Comparison of ENCODE assay signal across 11 mouse cellular contexts in genomic region chr11:117027681-117028080, GRCm38 (mm10).
DNase-seq lines count a peak whose midpoint lies in the region; ATAC-seq and TF ChIP-seq lines count a peak whose summit lies in the region.
"Had no signal": no experiment of that assay in that cellular context is flagged by ENCODE, and none has a peak within 500 bp of the region (broad histone marks: within the 10 kb centered on the region; RNA-seq: fewer than 3 reads in every experiment).

No protein-coding gene starts in this region.

- no peak for TF ChIP-seq CTCF in kidney, adult 2 months (conservative IDR thresholded peaks at IDR 0.05; ENCODE audit: insufficient read depth, insufficient read length, low read depth, low read length)

- DNase-seq in c-Kit-positive CD71-negative TER-119-negative erythroid progenitor cells, embryonic 14.5 days (ENCODE audit: low read depth), result peak; percentile 69
- DNase-seq in limb, embryonic 10.5 days (ENCODE audit: low spot score), result no peak
- peak; percentile 47 for DNase-seq in thymus, postnatal 25 days
- no peak for DNase-seq in right cerebral cortex, postnatal 14 days
- no peak for DNase-seq in kidney, adult 2 months
- DNase-seq: gastrocnemius, postnatal 14 days; layer of hippocampus, postnatal 36 days; right cerebral cortex, postnatal 4 days had no signal

- 0 out of 2 replicates have a peak overlapping the region, but pooled peaks have one; percentile 3 for H3K9ac ChIP-seq in neural tube, embryonic 14.5 days (replicated peaks; ENCODE audit: low read depth, low read length)
- no peak overlapping the region for H3K9ac ChIP-seq in neural tube, embryonic 15.5 days (replicated peaks)

- no peaks in the 10 kb centered on the region for H3K27me3 ChIP-seq in neural tube, embryonic 14.5 days (ENCODE audit: control insufficient read depth, insufficient read depth, low read length)
- no peaks in the 10 kb centered on the region for H3K27me3 ChIP-seq in neural tube, embryonic 15.5 days (replicated peaks)
- H3K27me3 ChIP-seq in limb, embryonic 10.5 days (ENCODE audit: low read depth, poor library complexity, severe bottlenecking), result peaks cover 47% of the 10 kb centered on the region
- no peaks in the 10 kb centered on the region for H3K27me3 ChIP-seq in kidney, adult 2 months (replicated peaks; ENCODE audit: control insufficient read depth, insufficient read depth, low read length)

- no peak overlapping the region for H3K4me2 ChIP-seq in neural tube, embryonic 14.5 days (ENCODE audit: low read depth, low read length)
- no peak overlapping the region for H3K4me2 ChIP-seq in neural tube, embryonic 15.5 days

- no peaks in the 10 kb centered on the region for H3K36me3 ChIP-seq in neural tube, embryonic 14.5 days (ENCODE audit: control insufficient read depth, insufficient read depth, low read length)
- no peaks in the 10 kb centered on the region for H3K36me3 ChIP-seq in neural tube, embryonic 15.5 days
- no peaks in the 10 kb centered on the region for H3K36me3 ChIP-seq in limb, embryonic 10.5 days
- no peaks in the 10 kb centered on the region for H3K36me3 ChIP-seq in kidney, adult 2 months (ENCODE audit: control insufficient read depth, insufficient read depth, low read length)

- TF ChIP-seq POLR2A in kidney, adult 2 months (IDR thresholded peaks at IDR 0.05; ENCODE audit: low read depth, low read length), result no peak

- no peaks in the 10 kb centered on the region for H3K9me3 ChIP-seq in neural tube, embryonic 14.5 days (ENCODE audit: control insufficient read depth, low read length)
- no peaks in the 10 kb centered on the region for H3K9me3 ChIP-seq in neural tube, embryonic 15.5 days (replicated peaks)
- H3K9me3 ChIP-seq in limb, embryonic 10.5 days (replicated peaks), result peaks cover 5% of the 10 kb centered on the region; the same call in 1 of the 2 replicates

- no peak for ATAC-seq in neural tube, embryonic 14.5 days (ENCODE audit: low read depth)
- no peak for ATAC-seq in neural tube, embryonic 15.5 days (ENCODE audit: low FRiP score)
- ATAC-seq: inflammation-experienced regulatory T-cells, adult 6 months had no signal

- H3K4me1 ChIP-seq in neural tube, embryonic 14.5 days (ENCODE audit: control insufficient read depth, insufficient read depth, low read length), result peaks cover 35% of the 10 kb centered on the region
- peaks cover 45% of the 10 kb centered on the region for H3K4me1 ChIP-seq in neural tube, embryonic 15.5 days
- peaks cover 19% of the 10 kb centered on the region for H3K4me1 ChIP-seq in limb, embryonic 10.5 days
- H3K4me1 ChIP-seq in kidney, adult 2 months (ENCODE audit: control insufficient read depth, insufficient read depth, low read length), result no peaks in the 10 kb centered on the region

- H3K4me3 ChIP-seq in neural tube, embryonic 14.5 days (ENCODE audit: low read depth, low read length), result no peak overlapping the region
- no peak overlapping the region for H3K4me3 ChIP-seq in neural tube, embryonic 15.5 days (replicated peaks)
- H3K4me3 ChIP-seq in limb, embryonic 10.5 days, result no peak overlapping the region
- no peak overlapping the region for H3K4me3 ChIP-seq in kidney, adult 2 months (ENCODE audit: insufficient read depth, low read depth, low read length)

- 57% methylated on average over 10 of the region's 10 CpGs for WGBS in neural tube, embryonic 14.5 days
- WGBS in neural tube, embryonic 15.5 days, result 52% methylated on average over 10 of the region's 10 CpGs
- WGBS in limb, embryonic 10.5 days, result 38% methylated on average over 10 of the region's 10 CpGs
- WGBS in kidney, adult 2 months, result 45% methylated on average over 10 of the region's 10 CpGs

- H3K27ac ChIP-seq in neural tube, embryonic 14.5 days (ENCODE audit: low read depth, low read length), result peak overlapping the region; percentile 75; the same call in 1 of the 2 replicates
- no peak overlapping the region for H3K27ac ChIP-seq in neural tube, embryonic 15.5 days (replicated peaks)
- 0 out of 2 replicates have a peak overlapping the region, but pooled peaks have one; percentile 1 for H3K27ac ChIP-seq in limb, embryonic 10.5 days
- no peak overlapping the region for H3K27ac ChIP-seq in kidney, adult 2 months (ENCODE audit: insufficient read depth, low read depth, low read length)

Comparison
In these comparisons a context has a peak if more than half of its experiments do, and no peak if none do; other contexts are left out.
1. H3K27ac ChIP-seq: peak in neural tube, embryonic 14.5 days (single experiment) and limb, embryonic 10.5 days (single experiment); none in neural tube, embryonic 15.5 days (single experiment) and kidney, adult 2 months (single experiment).
2. DNase-seq: peak in c-Kit-positive CD71-negative TER-119-negative erythroid progenitor cells, embryonic 14.5 days (single experiment) and thymus, postnatal 25 days (single experiment); none in limb, embryonic 10.5 days (single experiment), right cerebral cortex, postnatal 14 days (single experiment) and kidney, adult 2 months (single experiment).